Mouse (Mus musculus): ENCODE results near the gene Pdcl3. TPM values are rescaled to one million over a fixed set of nuclear protein-coding genes. Genes with fewer than 3 reads are reported as not detected.

The Pdcl3 gene
- polyA plus RNA-seq, 1 experiment from 2014 or later: 173 TPM

DNA sequence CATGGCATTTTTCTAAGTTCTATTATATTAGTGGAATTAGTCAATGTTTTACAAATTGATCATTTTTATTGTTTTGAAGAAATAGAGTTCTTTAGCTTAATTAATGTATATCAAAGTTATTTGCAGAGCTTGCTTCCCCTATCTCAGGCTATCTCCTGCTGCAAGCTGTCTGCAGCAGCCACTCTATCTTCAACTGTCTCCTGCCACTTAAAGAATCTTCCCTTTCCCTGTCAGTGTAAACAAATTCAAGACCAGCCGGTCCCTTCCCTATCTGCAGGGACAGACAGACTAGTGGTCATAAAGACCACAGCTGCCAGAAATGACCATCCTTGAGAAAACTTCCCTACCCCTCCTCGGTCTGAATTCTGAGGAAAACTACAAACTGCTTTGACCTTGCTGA lies 1.5 kb upstream of the Pdcl3 start:
- H3K4me2 ChIP-seq (replicated peaks; ENCODE audit: low read depth, low read length): no peak overlapping the region
- H3K27ac ChIP-seq (ENCODE audit: low read depth, low read length): no peak overlapping the region
- H3K27me3 ChIP-seq (ENCODE audit: control insufficient read depth, insufficient read depth, low read length): no peaks in the 10 kb centered on the region
- H3K9ac ChIP-seq (ENCODE audit: low read depth, low read length): no peak overlapping the region
- no peak overlapping the region for H3K4me3 ChIP-seq (ENCODE audit: low read depth, low read length)
- H3K36me3 ChIP-seq (ENCODE audit: control insufficient read depth, insufficient read depth, low read length): no peaks in the 10 kb centered on the region
- no peaks in the 10 kb centered on the region for H3K9me3 ChIP-seq (ENCODE audit: control insufficient read depth, low read length)
- DNase-seq (ENCODE audit: low spot score) (no peak), ATAC-seq (ENCODE audit: low FRiP score) (no peak)
- H3K4me1 ChIP-seq (replicated peaks; ENCODE audit: control insufficient read depth, insufficient read depth, low read length): peaks cover 3% of the 10 kb centered on the region; the same call in 1 of the 2 replicates
- WGBS: 81% methylated on average over 2 of the region's 2 CpGs

DNA sequence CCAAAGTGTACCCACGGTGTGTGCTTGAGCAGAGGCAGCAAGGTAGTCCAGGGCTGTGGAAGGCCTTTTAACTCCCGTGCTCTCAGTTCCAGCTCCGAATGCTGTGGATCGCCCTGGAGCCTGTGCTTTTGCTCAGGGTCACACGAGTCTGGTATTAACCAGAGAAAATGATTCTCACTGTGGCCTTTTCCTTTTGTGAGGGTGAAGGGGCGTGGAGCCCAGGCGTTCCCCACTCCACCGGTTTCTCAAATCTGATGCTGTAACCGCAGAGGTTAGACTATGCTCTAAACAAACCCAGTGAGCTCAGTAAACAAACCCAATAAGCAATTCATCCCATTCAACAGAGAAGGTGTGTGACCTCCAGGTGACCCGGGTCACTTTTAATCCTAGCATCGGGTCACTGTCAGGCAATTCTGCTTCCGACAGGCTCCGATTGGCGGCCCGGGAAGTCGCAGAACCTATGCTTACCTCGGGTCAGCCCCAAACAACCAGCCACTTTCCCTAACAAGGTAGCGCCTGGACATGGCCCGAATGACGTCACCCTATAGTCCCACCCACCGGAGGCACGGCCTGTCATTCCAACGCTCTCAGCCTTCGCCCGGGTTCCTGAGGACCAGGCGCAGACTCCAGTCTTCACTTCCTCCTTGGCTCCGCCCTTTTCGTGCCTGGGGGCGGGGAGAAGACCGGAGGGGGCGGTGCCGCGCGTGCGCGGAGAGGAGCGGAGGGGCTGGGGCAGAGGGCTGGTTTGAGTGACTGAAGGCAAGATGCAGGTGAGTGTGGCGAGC lies 1.9 kb downstream of the Pdcl3 start:
- H3K36me3 ChIP-seq (ENCODE audit: control insufficient read depth, insufficient read depth, low read length): no peaks in the 10 kb centered on the region
- peak overlapping the region; percentile 81 for H3K9ac ChIP-seq (ENCODE audit: low read depth, low read length)
- peaks cover 3% of the 10 kb centered on the region; the same call in 1 of the 2 replicates for H3K4me1 ChIP-seq (replicated peaks; ENCODE audit: control insufficient read depth, insufficient read depth, low read length)
- H3K27ac ChIP-seq (ENCODE audit: low read depth, low read length): peak overlapping the region; percentile 54; the same call in 1 of the 2 replicates
- ATAC-seq (ENCODE audit: low FRiP score): peak; percentile 99
- H3K9me3 ChIP-seq (ENCODE audit: control insufficient read depth, low read length): no peaks in the 10 kb centered on the region
- peak overlapping the region; percentile 79 for H3K4me2 ChIP-seq (replicated peaks; ENCODE audit: low read depth, low read length)
- WGBS: 6% methylated on average over 37 of the region's 38 CpGs
- no peaks in the 10 kb centered on the region for H3K27me3 ChIP-seq (ENCODE audit: control insufficient read depth, insufficient read depth, low read length)
- H3K4me3 ChIP-seq (ENCODE audit: low read depth, low read length): peak overlapping the region; percentile 82
- DNase-seq (ENCODE audit: low spot score): peak; percentile 97

DNA sequence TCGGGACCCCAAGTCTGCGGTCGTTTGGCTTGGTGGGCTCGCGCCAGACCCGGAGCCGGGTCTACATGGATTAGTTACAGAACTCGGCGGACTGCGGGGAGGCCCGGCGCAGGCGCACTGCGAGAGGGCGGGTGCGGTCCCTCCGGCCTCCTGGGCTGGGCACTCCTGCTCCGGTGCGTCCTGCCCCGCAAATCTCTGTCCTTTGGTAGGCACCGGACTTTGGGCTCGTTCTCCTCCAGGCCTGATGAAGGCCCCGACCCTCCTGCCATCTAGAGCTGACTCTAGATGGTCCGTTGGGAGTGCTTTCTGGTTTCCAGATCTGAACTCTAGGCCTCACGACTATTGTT lies 2.4 kb downstream of the Pdcl3 start:
- peak overlapping the region; percentile 54; the same call in 1 of the 2 replicates for H3K27ac ChIP-seq (ENCODE audit: low read depth, low read length)
- peaks cover 3% of the 10 kb centered on the region; the same call in 1 of the 2 replicates for H3K4me1 ChIP-seq (replicated peaks; ENCODE audit: control insufficient read depth, insufficient read depth, low read length)
- WGBS: under 1% methylated on average over 25 of the region's 25 CpGs
- peak overlapping the region; percentile 79 for H3K4me2 ChIP-seq (replicated peaks; ENCODE audit: low read depth, low read length)
- no peaks in the 10 kb centered on the region for H3K27me3 ChIP-seq (ENCODE audit: control insufficient read depth, insufficient read depth, low read length)
- peak; percentile 91 for ATAC-seq (ENCODE audit: low FRiP score)
- peak overlapping the region; percentile 82 for H3K4me3 ChIP-seq (ENCODE audit: low read depth, low read length)
- peak overlapping the region; percentile 81 for H3K9ac ChIP-seq (ENCODE audit: low read depth, low read length)
- DNase-seq (ENCODE audit: low spot score): no peak
- no peaks in the 10 kb centered on the region for H3K36me3 ChIP-seq (ENCODE audit: control insufficient read depth, insufficient read depth, low read length)
- no peaks in the 10 kb centered on the region for H3K9me3 ChIP-seq (ENCODE audit: control insufficient read depth, low read length)

DNA sequence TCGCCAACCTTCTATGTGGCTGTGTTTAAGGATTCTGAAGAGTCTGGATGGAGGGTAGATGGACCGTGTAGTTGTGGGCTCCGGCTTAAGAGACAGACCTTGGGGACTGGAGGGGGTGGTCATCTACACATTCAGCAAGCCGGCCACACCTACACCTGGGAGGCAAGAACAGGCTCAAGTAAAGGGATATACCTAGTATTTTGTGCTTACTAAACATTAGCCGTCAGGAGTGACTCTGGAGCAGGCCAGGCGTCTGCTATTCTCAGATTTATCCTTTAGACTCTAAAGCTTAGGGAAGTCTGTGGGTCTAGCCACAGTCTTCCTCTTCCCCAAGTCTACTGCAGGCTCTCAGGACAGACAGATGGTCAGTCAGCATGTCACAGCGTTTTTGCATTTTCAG lies 2.9 kb downstream of the Pdcl3 start:
- H3K4me2 ChIP-seq (replicated peaks; ENCODE audit: low read depth, low read length): peak overlapping the region; percentile 79
- H3K9ac ChIP-seq (ENCODE audit: low read depth, low read length): peak overlapping the region; percentile 81
- no peak overlapping the region for H3K27ac ChIP-seq (ENCODE audit: low read depth, low read length)
- 39% methylated on average over 7 of the region's 7 CpGs for WGBS
- H3K9me3 ChIP-seq (ENCODE audit: control insufficient read depth, low read length): no peaks in the 10 kb centered on the region
- ATAC-seq (ENCODE audit: low FRiP score) (no peak), DNase-seq (ENCODE audit: low spot score) (no peak)
- H3K27me3 ChIP-seq (ENCODE audit: control insufficient read depth, insufficient read depth, low read length): no peaks in the 10 kb centered on the region
- peaks cover 3% of the 10 kb centered on the region; the same call in 1 of the 2 replicates for H3K4me1 ChIP-seq (replicated peaks; ENCODE audit: control insufficient read depth, insufficient read depth, low read length)
- peak overlapping the region; percentile 82 for H3K4me3 ChIP-seq (ENCODE audit: low read depth, low read length)
- no peaks in the 10 kb centered on the region for H3K36me3 ChIP-seq (ENCODE audit: control insufficient read depth, insufficient read depth, low read length)

DNA sequence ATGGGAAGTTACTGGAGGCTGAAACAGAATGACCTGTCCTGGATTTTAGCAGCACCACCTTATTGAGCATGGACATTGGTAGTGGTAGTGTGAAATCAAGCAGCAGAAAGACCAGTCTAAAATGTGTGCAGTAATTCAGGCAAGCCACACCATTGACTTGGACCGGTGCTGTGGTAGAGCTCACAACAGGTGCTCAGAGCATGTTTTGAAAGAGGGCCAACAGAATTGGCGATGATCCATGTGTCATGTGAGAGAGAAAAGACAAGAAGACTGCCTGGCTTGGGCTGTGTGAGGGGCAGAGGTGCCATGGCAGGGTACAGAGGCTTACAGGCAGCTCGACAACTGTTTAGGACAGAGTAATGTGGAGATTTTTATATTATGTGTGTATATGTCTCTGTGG lies 7.0 kb downstream of the Pdcl3 start:
- no peaks in the 10 kb centered on the region for H3K9me3 ChIP-seq (ENCODE audit: control insufficient read depth, low read length)
- peaks cover 3% of the 10 kb centered on the region; the same call in 1 of the 2 replicates for H3K4me1 ChIP-seq (replicated peaks; ENCODE audit: control insufficient read depth, insufficient read depth, low read length)
- no peak overlapping the region for H3K27ac ChIP-seq (ENCODE audit: low read depth, low read length)
- DNase-seq (ENCODE audit: low spot score): no peak
- H3K27me3 ChIP-seq (ENCODE audit: control insufficient read depth, insufficient read depth, low read length): no peaks in the 10 kb centered on the region
- ATAC-seq (ENCODE audit: low FRiP score): no peak
- H3K4me2 ChIP-seq (replicated peaks; ENCODE audit: low read depth, low read length): no peak overlapping the region
- no peak overlapping the region for H3K9ac ChIP-seq (ENCODE audit: low read depth, low read length)
- 0 out of 2 replicates have a peak, but pooled peaks cover 7% of the 10 kb centered on the region for H3K36me3 ChIP-seq (ENCODE audit: control insufficient read depth, insufficient read depth, low read length)
- 98% methylated on average over 3 of the region's 3 CpGs for WGBS
- H3K4me3 ChIP-seq (ENCODE audit: low read depth, low read length): no peak overlapping the region

DNA sequence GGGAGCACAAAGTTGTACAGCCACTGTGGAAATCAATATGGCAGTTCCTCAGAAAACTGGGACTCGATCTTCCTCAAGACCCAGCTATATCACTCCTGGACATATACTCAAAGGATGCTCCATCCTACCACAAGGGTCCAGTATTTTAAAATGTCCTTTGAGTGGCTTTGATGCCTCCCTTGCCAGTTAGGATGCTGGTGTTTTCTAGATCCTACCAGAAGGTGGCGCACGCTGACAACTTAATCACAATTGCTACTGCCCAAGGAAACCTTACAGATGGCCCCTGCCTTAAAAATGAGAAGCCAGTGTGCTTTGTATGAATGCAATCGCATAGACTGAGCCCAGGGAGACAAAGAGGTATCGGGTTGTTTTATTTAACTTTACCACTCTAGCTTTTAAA lies 15.7 kb downstream of the Pdcl3 start:
- H3K4me1 ChIP-seq (replicated peaks; ENCODE audit: control insufficient read depth, insufficient read depth, low read length): no peaks in the 10 kb centered on the region
- H3K9ac ChIP-seq (ENCODE audit: low read depth, low read length): no peak overlapping the region
- H3K27me3 ChIP-seq (ENCODE audit: control insufficient read depth, insufficient read depth, low read length): no peaks in the 10 kb centered on the region
- ATAC-seq (ENCODE audit: low FRiP score): peak; percentile 54
- H3K36me3 ChIP-seq (ENCODE audit: control insufficient read depth, insufficient read depth, low read length): no peaks in the 10 kb centered on the region
- 20% methylated on average over 5 of the region's 5 CpGs for WGBS
- no peaks in the 10 kb centered on the region for H3K9me3 ChIP-seq (ENCODE audit: control insufficient read depth, low read length)
- peak; percentile 91 for DNase-seq (ENCODE audit: low spot score)
- H3K4me3 ChIP-seq (ENCODE audit: low read depth, low read length): no peak overlapping the region
- no peak overlapping the region for H3K4me2 ChIP-seq (replicated peaks; ENCODE audit: low read depth, low read length)
- no peak overlapping the region for H3K27ac ChIP-seq (ENCODE audit: low read depth, low read length)

DNA sequence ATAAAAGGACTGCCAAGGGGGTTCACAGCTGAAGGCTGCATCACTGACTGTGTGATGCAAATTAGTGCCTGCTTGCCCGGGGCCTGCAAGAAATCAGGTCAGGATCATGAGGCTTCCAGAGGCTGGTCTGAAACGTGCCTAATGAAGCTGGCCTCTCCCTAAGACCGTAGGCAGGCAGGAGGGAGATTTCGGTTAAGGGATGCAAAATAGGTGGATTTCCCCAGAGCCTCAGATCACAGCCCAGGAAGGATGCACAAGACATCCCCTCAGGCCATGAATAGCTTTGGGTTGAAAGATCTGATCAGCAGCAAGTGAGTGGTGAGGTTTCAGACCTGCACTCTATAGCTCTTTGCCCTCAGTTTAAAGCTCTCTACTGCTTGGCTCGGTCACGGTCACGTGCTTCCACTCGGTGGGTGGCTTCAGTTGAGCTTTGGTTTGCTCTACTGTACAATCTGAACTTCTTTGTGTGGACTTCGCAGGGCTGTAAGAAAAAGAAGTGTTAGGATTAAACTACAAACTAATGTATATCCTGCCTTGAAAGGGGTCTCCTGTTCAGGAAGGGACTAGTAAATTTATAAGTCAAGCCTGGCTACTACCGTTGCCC lies 20.4 kb downstream of the Pdcl3 start:
- H3K4me3 ChIP-seq (ENCODE audit: low read depth, low read length): no peak overlapping the region
- no peaks in the 10 kb centered on the region for H3K9me3 ChIP-seq (ENCODE audit: control insufficient read depth, low read length)
- H3K4me2 ChIP-seq (replicated peaks; ENCODE audit: low read depth, low read length): no peak overlapping the region
- no peak overlapping the region for H3K9ac ChIP-seq (ENCODE audit: low read depth, low read length)
- H3K27ac ChIP-seq (ENCODE audit: low read depth, low read length): no peak overlapping the region
- H3K27me3 ChIP-seq (ENCODE audit: control insufficient read depth, insufficient read depth, low read length): no peaks in the 10 kb centered on the region
- no peaks in the 10 kb centered on the region for H3K36me3 ChIP-seq (ENCODE audit: control insufficient read depth, insufficient read depth, low read length)
- H3K4me1 ChIP-seq (replicated peaks; ENCODE audit: control insufficient read depth, insufficient read depth, low read length): no peaks in the 10 kb centered on the region
- WGBS: 53% methylated on average over 10 of the region's 10 CpGs
- no peak for DNase-seq (ENCODE audit: low spot score)
- ATAC-seq (ENCODE audit: low FRiP score): no peak

DNA sequence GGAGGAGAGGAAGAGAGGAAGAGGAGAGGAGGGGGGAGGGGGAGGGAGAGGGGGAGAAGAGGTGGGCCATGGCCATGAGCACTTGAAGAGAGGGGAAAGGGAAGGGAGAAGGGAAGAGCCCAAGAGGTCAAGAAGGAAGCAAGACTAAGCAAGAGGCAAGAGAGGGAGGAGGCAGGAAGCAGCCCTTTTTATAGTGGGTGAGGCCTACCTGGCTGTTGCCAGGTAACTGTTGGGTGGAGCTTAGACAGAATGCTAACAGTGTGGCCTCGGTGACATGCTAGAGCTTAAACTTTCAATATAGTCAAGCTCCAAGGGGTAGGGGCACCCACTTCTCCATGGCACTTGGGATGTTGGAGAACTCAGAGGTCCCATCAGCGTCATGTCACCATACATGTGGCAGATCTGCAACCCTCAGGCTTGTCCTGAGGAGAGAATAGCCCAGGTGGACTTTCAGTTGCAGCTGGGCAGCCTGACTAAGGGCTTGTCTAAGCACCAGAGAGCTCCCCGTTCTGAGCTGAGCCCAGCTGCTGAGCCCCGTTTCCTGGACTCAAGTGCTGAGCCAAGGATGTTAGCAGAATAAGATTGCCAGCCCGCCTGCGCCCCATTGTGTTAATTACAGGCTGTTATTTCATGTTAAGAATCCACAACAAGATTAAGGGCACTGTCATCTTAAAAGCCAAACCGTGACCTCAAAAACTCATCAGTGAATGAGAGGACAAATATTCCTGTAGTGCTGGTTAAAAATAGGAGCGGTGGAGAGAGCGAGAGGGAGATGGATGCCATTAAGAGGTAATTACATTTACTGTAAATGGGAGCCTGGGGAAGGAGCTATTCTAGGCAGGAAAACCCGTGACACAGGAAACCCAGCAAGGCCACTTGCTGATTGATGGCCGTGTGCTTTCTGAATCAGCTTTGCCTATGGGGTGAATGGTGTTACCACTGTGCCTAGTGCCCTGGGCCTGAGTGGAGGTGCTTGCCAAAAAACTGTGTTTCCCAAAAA lies 21.7 kb downstream of the Pdcl3 start:
- H3K9me3 ChIP-seq (ENCODE audit: control insufficient read depth, low read length): no peaks in the 10 kb centered on the region
- ATAC-seq (ENCODE audit: low FRiP score): no peak
- no peaks in the 10 kb centered on the region for H3K27me3 ChIP-seq (ENCODE audit: control insufficient read depth, insufficient read depth, low read length)
- no peak overlapping the region for H3K4me2 ChIP-seq (replicated peaks; ENCODE audit: low read depth, low read length)
- H3K4me3 ChIP-seq (ENCODE audit: low read depth, low read length): no peak overlapping the region
- no peak overlapping the region for H3K9ac ChIP-seq (ENCODE audit: low read depth, low read length)
- 57% methylated on average over 11 of the region's 11 CpGs for whole genome bisulfite sequencing
- H3K4me1 ChIP-seq (replicated peaks; ENCODE audit: control insufficient read depth, insufficient read depth, low read length): no peaks in the 10 kb centered on the region
- no peak overlapping the region for H3K27ac ChIP-seq (ENCODE audit: low read depth, low read length)
- no peaks in the 10 kb centered on the region for H3K36me3 ChIP-seq (ENCODE audit: control insufficient read depth, insufficient read depth, low read length)
- no peak for DNase-seq (ENCODE audit: low spot score)
